Mouse (Mus musculus) kidney, adult 2 months (tissue): ENCODE results near the gene Slc39a2.

Experiments used
- CTCF ChIP-seq: fragments of 200-500 bp; conservative IDR thresholded peaks from 2 replicates; pipeline ENCODE4 v1.5.1; 2011; ENCODE audit warnings: low read depth, mild to moderate bottlenecking, control low read depth, low read length, moderate library complexity, mixed read lengths; ENCODE audit not compliant: insufficient read depth, insufficient read length
- POLR2A ChIP-seq: fragments of 200-500 bp; IDR thresholded peaks from one replicate; pipeline ENCODE4 v1.6.1; 2011; ENCODE audit warnings: low read depth, low read length, control low read depth

DNA sequence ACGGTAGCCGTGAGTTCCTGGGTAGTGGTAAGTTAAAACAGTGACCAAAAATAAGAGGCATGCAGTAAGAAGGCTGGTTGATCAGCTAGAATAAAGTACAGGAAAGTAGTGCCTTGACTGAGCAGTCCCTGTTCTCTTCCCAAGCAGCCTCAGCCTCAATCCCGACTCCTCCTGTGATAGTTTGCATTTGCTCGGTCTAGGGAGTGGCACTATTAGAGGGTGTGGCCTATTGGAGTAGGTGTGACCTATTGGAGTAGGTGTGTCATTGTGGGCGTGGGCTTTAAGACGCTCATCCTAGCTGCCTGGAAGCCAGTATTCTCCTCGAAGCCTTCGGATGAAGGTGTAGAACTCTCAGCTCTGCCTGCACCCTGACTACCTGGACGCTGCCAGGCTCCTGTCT, 46.3 kb downstream of the Slc39a2 start:
- TF ChIP-seq CTCF = no peak
- TF ChIP-seq POLR2A = no peak
